Mouse (Mus musculus) hindbrain, embryonic 10.5 days (tissue): Measurements from ENCODE around the gene Tmem127. TPM values are rescaled to one million over a fixed set of nuclear protein-coding genes. Genes with fewer than 3 reads are reported as not detected.
A peak's percentile ranks its signal among the peaks of the same experiment; 100 is the strongest.

Source experiments
- DNase-seq: peaks from one replicate; pipeline ENCODE4 v3.0.0-alpha.2; 2017; ENCODE audit warnings: low spot score
- H3K27ac ChIP-seq: fragments of 300-500 bp; sonication (generic); 2 replicates; pipeline ENCODE4 v1.5.1; 2016; ENCODE audit warnings: mild to moderate bottlenecking, moderate library complexity
- H3K27me3 ChIP-seq: fragments of 300-500 bp; sonication (generic); 2 replicates; pipeline ENCODE4 v1.6.1; 2016; ENCODE audit warnings: mild to moderate bottlenecking; ENCODE audit not compliant: poor library complexity, insufficient read depth, severe bottlenecking
- H3K36me3 ChIP-seq: fragments of 300-500 bp; sonication (generic); 2 replicates; pipeline ENCODE4 v1.6.1; 2016; ENCODE audit warnings: mild to moderate bottlenecking, moderate library complexity
- H3K4me1 ChIP-seq: fragments of 300-500 bp; sonication (generic); replicated peaks from 2 replicates; pipeline ENCODE4 v1.6.1; 2016; ENCODE audit warnings: mild to moderate bottlenecking
- H3K4me3 ChIP-seq: fragments of 300-500 bp; sonication (generic); 2 replicates; pipeline ENCODE4 v1.5.1; 2016; ENCODE audit warnings: mild to moderate bottlenecking, moderate library complexity
- H3K9me3 ChIP-seq: fragments of 300-500 bp; sonication (generic); 2 replicates; pipeline ENCODE4 v1.6.1; 2016; ENCODE audit warnings: mild to moderate bottlenecking, moderate library complexity
- WGBS: fragments of 180-500 bp; shearing (Covaris S2); methylation state at CpG from one replicate; pipeline ENCODE4 v1.1.7; 2016; 5-methylcytosine and 5-hydroxymethylcytosine counted together
- polyA plus RNA-seq: library from polyadenylated mRNA; unstranded; fragments of >200 nt; fragmentation: Nextera tagmentation; extraction: Ambion mirVana; gene quantifications from 2 replicates; pipeline ENCODE4 v1.2.1, GENCODE M21; 2016

Gene Tmem127
- polyA plus RNA-seq, 1 experiment from 2014 or later, result 27.3 TPM

- Histone ChIP-seq H3K27ac (no peak overlapping the region), H3K9me3 (no peaks in the 10 kb centered on the region), H3K27me3 (no peaks in the 10 kb centered on the region), H3K36me3 (peaks cover 25% of the 10 kb centered on the region), H3K4me3 (no peak overlapping the region), H3K4me1 (peaks cover 29% of the 10 kb centered on the region)
- WGBS, result 92% methylated on average over 9 of the region's 9 CpGs
- DNase-seq, result no peak
Measured at GRCm38 (mm10) chr2:127250291-127251008, 2.7 kb downstream of the Tmem127 start.

- Histone ChIP-seq H3K27me3 (no peaks in the 10 kb centered on the region), H3K9me3 (no peaks in the 10 kb centered on the region), H3K27ac (no peak overlapping the region), H3K4me1 (peaks cover 26% of the 10 kb centered on the region), H3K4me3 (no peak overlapping the region), H3K36me3 (peaks cover 23% of the 10 kb centered on the region)
- no peak for DNase-seq
- 89% methylated on average over 3 of the region's 3 CpGs for WGBS
Measured at GRCm38 (mm10) chr2:127251457-127251856, 3.7 kb downstream of the Tmem127 start.

GRCm38 (mm10) chr2:127251880-127252527 lies 4.3 kb downstream of the Tmem127 start:
- Histone ChIP-seq H3K36me3 (peaks cover 27% of the 10 kb centered on the region), H3K27ac (no peak overlapping the region), H3K27me3 (no peaks in the 10 kb centered on the region), H3K9me3 (no peaks in the 10 kb centered on the region), H3K4me3 (no peak overlapping the region), H3K4me1 (peaks cover 21% of the 10 kb centered on the region)
- no peak for DNase-seq
- WGBS, result 69% methylated on average over 3 of the region's 3 CpGs

GRCm38 (mm10) chr2:127252787-127253186 lies 5.1 kb downstream of the Tmem127 start:
- Histone ChIP-seq H3K27ac (no peak overlapping the region), H3K9me3 (no peaks in the 10 kb centered on the region), H3K4me1 (peaks cover 18% of the 10 kb centered on the region), H3K27me3 (no peaks in the 10 kb centered on the region), H3K36me3 (peaks cover 35% of the 10 kb centered on the region), H3K4me3 (no peak overlapping the region)
- no peak for DNase-seq
- WGBS, result 88% methylated on average over 5 of the region's 5 CpGs

GRCm38 (mm10) chr2:127254604-127255134 lies 7.0 kb downstream of the Tmem127 start:
- no peak overlapping the region for H3K27ac ChIP-seq
- H3K9me3 ChIP-seq, result no peaks in the 10 kb centered on the region
- H3K36me3 ChIP-seq, result peaks cover 54% of the 10 kb centered on the region
- 86% methylated on average over 3 of the region's 3 CpGs for WGBS
- DNase-seq, result no peak
- no peaks in the 10 kb centered on the region for H3K27me3 ChIP-seq
- H3K4me1 ChIP-seq, result 0 out of 2 replicates have a peak, but pooled peaks cover 6% of the 10 kb centered on the region
- no peak overlapping the region for H3K4me3 ChIP-seq

- H3K27ac ChIP-seq, result no peak overlapping the region
- WGBS, result 94% methylated on average over 6 of the region's 6 CpGs
- H3K4me3 ChIP-seq, result no peak overlapping the region
- H3K27me3 ChIP-seq, result no peaks in the 10 kb centered on the region
- no peaks in the 10 kb centered on the region for H3K9me3 ChIP-seq
- H3K4me1 ChIP-seq, result 0 out of 2 replicates have a peak, but pooled peaks cover 6% of the 10 kb centered on the region
- DNase-seq, result no peak
- H3K36me3 ChIP-seq, result peaks cover 58% of the 10 kb centered on the region
Measured at GRCm38 (mm10) chr2:127255294-127255693, 7.6 kb downstream of the Tmem127 start.

GRCm38 (mm10) chr2:127259340-127259739 lies 11.6 kb downstream of the Tmem127 start:
- Histone ChIP-seq H3K27ac (no peak overlapping the region), H3K36me3 (peaks cover 46% of the 10 kb centered on the region), H3K27me3 (no peaks in the 10 kb centered on the region), H3K9me3 (no peaks in the 10 kb centered on the region), H3K4me3 (no peak overlapping the region), H3K4me1 (no peaks in the 10 kb centered on the region)
- 88% methylated on average over 5 of the region's 5 CpGs for WGBS
- no peak for DNase-seq

- DNase-seq, result no peak
- Histone ChIP-seq H3K9me3 (no peaks in the 10 kb centered on the region), H3K4me3 (no peak overlapping the region), H3K4me1 (no peaks in the 10 kb centered on the region), H3K27ac (no peak overlapping the region), H3K27me3 (no peaks in the 10 kb centered on the region), H3K36me3 (peaks cover 28% of the 10 kb centered on the region)
Measured at GRCm38 (mm10) chr2:127262480-127262879, 14.8 kb downstream of the Tmem127 start.

GRCm38 (mm10) chr2:127267854-127268253 lies 20.1 kb downstream of the Tmem127 start:
- no peak overlapping the region for H3K4me3 ChIP-seq
- 36% methylated on average over 4 of the region's 4 CpGs for WGBS
- peaks cover 6% of the 10 kb centered on the region; the same call in 1 of the 2 replicates for H3K36me3 ChIP-seq
- H3K27me3 ChIP-seq, result no peaks in the 10 kb centered on the region
- H3K4me1 ChIP-seq, result peaks cover 15% of the 10 kb centered on the region
- no peak overlapping the region for H3K27ac ChIP-seq
- DNase-seq, result no peak
- no peaks in the 10 kb centered on the region for H3K9me3 ChIP-seq

GRCm38 (mm10) chr2:127269491-127270299 lies 22.0 kb downstream of the Tmem127 start, which contains the start of gene Stard7:
Stard7 (plus strand) TSS chr2:127270218.
- Histone ChIP-seq H3K4me1 (peaks cover 15% of the 10 kb centered on the region), H3K27me3 (no peaks in the 10 kb centered on the region), H3K27ac (peak within 1 kb of the TSS; percentile 97), H3K36me3 (peaks cover 9% of the 10 kb centered on the region; the same call in 1 of the 2 replicates), H3K9me3 (no peaks in the 10 kb centered on the region), H3K4me3 (peak within 1 kb of the TSS; percentile 95)
- under 1% methylated on average over 49 of the region's 49 CpGs for WGBS
- peak; percentile 97 for DNase-seq

- Histone ChIP-seq H3K4me3 (peak overlapping the region; percentile 95), H3K27ac (peak overlapping the region; percentile 97), H3K9me3 (no peaks in the 10 kb centered on the region), H3K4me1 (peaks cover 16% of the 10 kb centered on the region), H3K36me3 (peaks cover 9% of the 10 kb centered on the region; the same call in 1 of the 2 replicates), H3K27me3 (no peaks in the 10 kb centered on the region)
- under 1% methylated on average over 75 of the region's 75 CpGs for WGBS
- DNase-seq, result peak; percentile 87
Measured at GRCm38 (mm10) chr2:127270300-127271041, 22.8 kb downstream of the Tmem127 start.

GRCm38 (mm10) chr2:127271042-127271515 lies 23.4 kb downstream of the Tmem127 start:
- peak; percentile 6 for DNase-seq

More at GRCm38 (mm10) chr2:127271042-127271515, 23.4 kb downstream of the Tmem127 start:
- Histone ChIP-seq H3K27me3 (no peaks in the 10 kb centered on the region), H3K36me3 (peaks cover 9% of the 10 kb centered on the region; the same call in 1 of the 2 replicates), H3K4me1 (peaks cover 18% of the 10 kb centered on the region), H3K27ac (peak overlapping the region; percentile 97), H3K9me3 (no peaks in the 10 kb centered on the region), H3K4me3 (peak overlapping the region; percentile 95)
- 15% methylated on average over 8 of the region's 8 CpGs for WGBS
